Mouse (Mus musculus) midbrain, embryonic 10.5 days (tissue): Measurements from ENCODE around the gene Dph1. TPM values are rescaled to one million over a fixed set of nuclear protein-coding genes. Genes with fewer than 3 reads are reported as not detected.

Source experiments
- DNase-seq: peaks from one replicate; pipeline ENCODE4 v3.0.0-alpha.2; 2017; ENCODE audit warnings: low spot score
- H3K27ac ChIP-seq: fragments of 300-500 bp; sonication (generic); replicated peaks from 2 replicates; pipeline ENCODE4 v1.5.1; 2016; ENCODE audit warnings: mild to moderate bottlenecking
- H3K27me3 ChIP-seq: fragments of 300-500 bp; sonication (generic); 2 replicates; pipeline ENCODE4 v1.6.1; 2016; ENCODE audit warnings: low read depth, mild to moderate bottlenecking; ENCODE audit not compliant: poor library complexity, severe bottlenecking
- H3K36me3 ChIP-seq: fragments of 300-500 bp; sonication (generic); 2 replicates; pipeline ENCODE4 v1.6.1; 2016; ENCODE audit warnings: mild to moderate bottlenecking, moderate library complexity
- H3K4me1 ChIP-seq: fragments of 300-500 bp; sonication (generic); 2 replicates; pipeline ENCODE4 v1.6.1; 2016
- H3K4me3 ChIP-seq: fragments of 300-500 bp; sonication (generic); 2 replicates; pipeline ENCODE4 v1.5.1; 2016; ENCODE audit warnings: mild to moderate bottlenecking, moderate library complexity
- H3K9me3 ChIP-seq: fragments of 300-500 bp; sonication (generic); replicated peaks from 2 replicates; pipeline ENCODE4 v1.6.1; 2016; ENCODE audit warnings: mild to moderate bottlenecking
- WGBS: fragments of 180-500 bp; shearing (Covaris S2); methylation state at CpG from one replicate; pipeline ENCODE4 v1.1.7; 2016; 5-methylcytosine and 5-hydroxymethylcytosine counted together
- polyA plus RNA-seq: library from polyadenylated mRNA; unstranded; fragments of >200 nt; fragmentation: Nextera tagmentation; extraction: Ambion mirVana; gene quantifications from 2 replicates; pipeline ENCODE4 v1.2.1, GENCODE M21; 2016

The Dph1 gene
- polyA plus RNA-seq, 1 experiment from 2014 or later = 27.3 TPM

- Histone ChIP-seq H3K9me3 (no peaks in the 10 kb centered on the region), H3K27me3 (peaks cover 24% of the 10 kb centered on the region), H3K27ac (no peak overlapping the region), H3K4me1 (peaks cover 14% of the 10 kb centered on the region), H3K36me3 (peaks cover 75% of the 10 kb centered on the region), H3K4me3 (no peak overlapping the region)
- WGBS = 51% methylated on average over 2 of the region's 2 CpGs
- no peak for DNase-seq
Observed at GRCm38 (mm10) chr11:75159564-75159963, 31.5 kb downstream of the Dph1 start.

GRCm38 (mm10) chr11:75158432-75158831 lies 32.6 kb downstream of the Dph1 start:
- H3K27ac ChIP-seq = no peak overlapping the region
- no peaks in the 10 kb centered on the region for H3K9me3 ChIP-seq
- H3K36me3 ChIP-seq = peaks cover 72% of the 10 kb centered on the region
- peaks cover 12% of the 10 kb centered on the region for H3K27me3 ChIP-seq
- no peak for DNase-seq
- no peak overlapping the region for H3K4me3 ChIP-seq
- 93% methylated on average over 14 of the region's 14 CpGs for WGBS
- peaks cover 14% of the 10 kb centered on the region for H3K4me1 ChIP-seq

DNA sequence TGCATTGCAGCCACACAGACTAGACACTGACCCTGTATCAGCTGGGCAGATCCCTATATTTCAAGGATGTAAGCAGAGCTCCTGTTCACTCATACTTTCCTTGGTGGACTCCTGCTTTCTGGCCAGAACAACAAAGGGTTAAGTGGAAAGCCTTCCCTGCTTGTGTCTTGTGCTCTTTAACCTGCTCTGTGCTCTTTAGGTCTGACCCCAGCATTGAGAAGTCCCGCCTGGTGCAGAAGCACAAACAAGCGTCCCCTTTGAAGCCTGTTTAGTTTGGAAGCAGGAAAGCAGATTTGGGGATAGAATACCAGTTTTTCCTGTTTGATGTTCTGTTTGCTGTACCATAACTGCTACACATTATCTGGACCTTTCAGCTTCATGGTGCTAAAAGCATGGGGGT lies 33.1 kb downstream of the Dph1 start:
- Histone ChIP-seq H3K36me3 (peaks cover 71% of the 10 kb centered on the region), H3K4me1 (peaks cover 14% of the 10 kb centered on the region), H3K9me3 (no peaks in the 10 kb centered on the region), H3K4me3 (no peak overlapping the region), H3K27me3 (peaks cover 7% of the 10 kb centered on the region), H3K27ac (no peak overlapping the region)
- DNase-seq = no peak
- WGBS = 37% methylated on average over 2 of the region's 2 CpGs

- Histone ChIP-seq H3K27me3 (no peaks in the 10 kb centered on the region), H3K4me1 (peaks cover 14% of the 10 kb centered on the region), H3K36me3 (peaks cover 71% of the 10 kb centered on the region), H3K9me3 (no peaks in the 10 kb centered on the region), H3K4me3 (no peak overlapping the region), H3K27ac (no peak overlapping the region)
- no peak for DNase-seq
- WGBS = 73% methylated on average over 4 of the region's 4 CpGs
Observed at GRCm38 (mm10) chr11:75157037-75157436, 34.0 kb downstream of the Dph1 start.

GRCm38 (mm10) chr11:75156416-75156815 lies 34.6 kb downstream of the Dph1 start:
- 78% methylated on average over 5 of the region's 5 CpGs for WGBS
- DNase-seq = no peak
- Histone ChIP-seq H3K4me3 (no peak overlapping the region), H3K36me3 (peaks cover 65% of the 10 kb centered on the region), H3K27me3 (no peaks in the 10 kb centered on the region), H3K4me1 (peaks cover 14% of the 10 kb centered on the region), H3K27ac (no peak overlapping the region), H3K9me3 (no peaks in the 10 kb centered on the region)

- H3K27ac ChIP-seq = no peak overlapping the region
- peaks cover 14% of the 10 kb centered on the region for H3K4me1 ChIP-seq
- DNase-seq = no peak
- 84% methylated on average over 6 of the region's 6 CpGs for WGBS
- H3K27me3 ChIP-seq = no peaks in the 10 kb centered on the region
- peaks cover 62% of the 10 kb centered on the region for H3K36me3 ChIP-seq
- no peaks in the 10 kb centered on the region for H3K9me3 ChIP-seq
- no peak overlapping the region for H3K4me3 ChIP-seq
Observed at GRCm38 (mm10) chr11:75155985-75156384, 35.1 kb downstream of the Dph1 start.

DNA sequence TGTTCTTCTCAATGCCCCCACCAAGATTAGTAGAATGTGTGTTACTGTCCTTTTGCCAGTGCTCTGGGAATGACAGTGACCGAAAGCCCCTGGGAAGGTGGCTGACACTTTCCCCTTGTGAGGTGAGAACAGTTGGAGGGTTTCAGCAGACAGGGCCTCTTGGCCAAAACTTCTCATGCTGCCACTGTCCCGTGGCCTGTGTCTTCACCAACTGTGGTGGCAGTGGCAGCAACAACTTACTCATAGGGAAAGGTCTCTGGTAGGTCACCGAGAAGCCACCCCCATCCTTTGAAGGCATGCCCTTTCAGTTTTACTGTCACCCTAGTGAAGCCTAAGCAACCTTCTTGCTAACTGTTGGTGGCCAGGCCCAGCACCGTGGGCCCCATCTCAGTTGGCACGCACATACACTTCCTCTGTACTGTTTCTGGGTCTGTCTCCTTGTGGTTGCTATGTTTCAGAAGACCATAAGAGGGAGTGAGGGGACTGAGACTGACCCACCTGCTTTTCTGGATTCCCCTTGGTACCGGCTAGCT lies 36.9 kb downstream of the Dph1 start:
- H3K4me1 ChIP-seq = peaks cover 14% of the 10 kb centered on the region
- H3K4me3 ChIP-seq = no peak overlapping the region
- H3K27me3 ChIP-seq = no peaks in the 10 kb centered on the region
- DNase-seq = no peak
- no peaks in the 10 kb centered on the region for H3K9me3 ChIP-seq
- no peak overlapping the region for H3K27ac ChIP-seq
- WGBS = 80% methylated on average over 6 of the region's 6 CpGs
- peaks cover 58% of the 10 kb centered on the region for H3K36me3 ChIP-seq

- Histone ChIP-seq H3K27ac (peak overlapping the region; percentile 13; the same call in 1 of the 2 replicates), H3K27me3 (no peaks in the 10 kb centered on the region), H3K4me1 (peaks cover 10% of the 10 kb centered on the region), H3K9me3 (no peaks in the 10 kb centered on the region), H3K36me3 (peaks cover 57% of the 10 kb centered on the region), H3K4me3 (no peak overlapping the region)
- WGBS = 86% methylated on average over 18 of the region's 18 CpGs
- no peak for DNase-seq
Observed at GRCm38 (mm10) chr11:75152603-75153557, 38.2 kb downstream of the Dph1 start.

- 90% methylated on average over 1 of the region's 1 CpGs for WGBS
- H3K27me3 ChIP-seq = no peaks in the 10 kb centered on the region
- H3K27ac ChIP-seq = no peak overlapping the region
- no peak overlapping the region for H3K4me3 ChIP-seq
- peaks cover 54% of the 10 kb centered on the region for H3K36me3 ChIP-seq
- no peak for DNase-seq
- peaks cover 4% of the 10 kb centered on the region; the same call in 1 of the 2 replicates for H3K4me1 ChIP-seq
- H3K9me3 ChIP-seq = no peaks in the 10 kb centered on the region
Observed at GRCm38 (mm10) chr11:75150346-75150745, 40.7 kb downstream of the Dph1 start.

GRCm38 (mm10) chr11:75148332-75149035 lies 42.6 kb downstream of the Dph1 start:
- Histone ChIP-seq H3K4me1 (peaks cover 4% of the 10 kb centered on the region; the same call in 1 of the 2 replicates), H3K4me3 (no peak overlapping the region), H3K9me3 (no peaks in the 10 kb centered on the region), H3K27me3 (no peaks in the 10 kb centered on the region), H3K36me3 (peaks cover 71% of the 10 kb centered on the region), H3K27ac (0 out of 2 replicates have a peak overlapping the region, but pooled peaks have one; percentile 19)
- 91% methylated on average over 9 of the region's 11 CpGs for WGBS
- DNase-seq = no peak

DNA sequence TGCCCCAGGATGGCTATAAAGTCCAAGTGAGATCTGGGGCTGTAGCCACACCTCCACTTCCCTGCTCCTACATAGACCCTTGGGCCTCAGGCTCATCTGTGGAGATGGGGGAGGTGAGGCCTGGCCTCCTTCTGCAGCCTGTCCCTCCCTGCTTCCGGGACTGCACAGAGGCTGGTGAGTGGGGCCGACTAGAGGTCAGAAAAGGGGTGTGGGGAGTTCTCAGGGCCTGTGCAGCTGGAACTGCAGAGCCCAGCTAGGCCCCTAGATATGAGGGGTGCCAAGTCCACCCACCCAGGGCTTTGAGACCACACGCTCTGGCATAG lies 43.2 kb downstream of the Dph1 start:
- no peaks in the 10 kb centered on the region for H3K27me3 ChIP-seq
- no peaks in the 10 kb centered on the region for H3K9me3 ChIP-seq
- peaks cover 73% of the 10 kb centered on the region for H3K36me3 ChIP-seq
- WGBS = 81% methylated on average over 3 of the region's 3 CpGs
- H3K4me3 ChIP-seq = no peak overlapping the region
- peak overlapping the region; percentile 19; the same call in 1 of the 2 replicates for H3K27ac ChIP-seq
- H3K4me1 ChIP-seq = peaks cover 4% of the 10 kb centered on the region; the same call in 1 of the 2 replicates
- DNase-seq = no peak

- Histone ChIP-seq H3K4me3 (no peak overlapping the region), H3K36me3 (peaks cover 74% of the 10 kb centered on the region), H3K27ac (0 out of 2 replicates have a peak overlapping the region, but pooled peaks have one; percentile 19), H3K9me3 (no peaks in the 10 kb centered on the region), H3K27me3 (no peaks in the 10 kb centered on the region), H3K4me1 (peaks cover 4% of the 10 kb centered on the region; the same call in 1 of the 2 replicates)
- WGBS = 79% methylated on average over 11 of the region's 11 CpGs
- no peak for DNase-seq
Observed at GRCm38 (mm10) chr11:75147106-75147845, 43.8 kb downstream of the Dph1 start.
